Mouse (Mus musculus): Measurements from ENCODE around the gene Mrvi1. TPM values are rescaled to one million over a fixed set of nuclear protein-coding genes. Genes with fewer than 3 reads are reported as not detected.

The Mrvi1 gene
- total and polyA plus RNA-seq, 2 experiments from 2014 or later = 0.88 to 2.7 TPM

GRCm38 (mm10) chr7:110972796-110973195 is 9.5 kb downstream of the Mrvi1 start:
- Histone ChIP-seq H3K9me3 (ENCODE audit: low read length) (no peaks in the 10 kb centered on the region), H3K27me3 (ENCODE audit: insufficient read depth, low read length) (no peaks in the 10 kb centered on the region), H3K4me3 (ENCODE audit: low read depth, low read length) (no peak overlapping the region), H3K27ac (ENCODE audit: low read depth, low read length) (no peak overlapping the region), H3K4me1 (ENCODE audit: insufficient read depth, low read length) (no peaks in the 10 kb centered on the region), H3K4me2 (ENCODE audit: low read depth, low read length, poor library complexity, severe bottlenecking) (no peak overlapping the region), H3K9ac (replicated peaks; ENCODE audit: low read length, poor library complexity, severe bottlenecking) (no peak overlapping the region), H3K36me3 (ENCODE audit: insufficient read depth, low read length) (no peaks in the 10 kb centered on the region)
- no peak for DNase-seq (ENCODE audit: low spot score)
- TF ChIP-seq CTCF (IDR thresholded peaks at IDR 0.05) = no peak
- no peak for ATAC-seq (ENCODE audit: low FRiP score)
- WGBS = 86% methylated on average over 2 of the region's 2 CpGs

GRCm38 (mm10) chr7:110967373-110967772 is 14.9 kb downstream of the Mrvi1 start:
- no peak for ATAC-seq (ENCODE audit: low FRiP score)
- no peak overlapping the region for H3K4me3 ChIP-seq (ENCODE audit: low read depth, low read length)
- H3K27me3 ChIP-seq (ENCODE audit: insufficient read depth, low read length) = no peaks in the 10 kb centered on the region
- no peak overlapping the region for H3K9ac ChIP-seq (replicated peaks; ENCODE audit: low read length, poor library complexity, severe bottlenecking)
- no peak overlapping the region for H3K4me2 ChIP-seq (ENCODE audit: low read depth, low read length, poor library complexity, severe bottlenecking)
- H3K9me3 ChIP-seq (ENCODE audit: low read length) = no peaks in the 10 kb centered on the region
- no peak for TF ChIP-seq CTCF (IDR thresholded peaks at IDR 0.05)
- no peaks in the 10 kb centered on the region for H3K36me3 ChIP-seq (ENCODE audit: insufficient read depth, low read length)
- 82% methylated on average over 4 of the region's 4 CpGs for WGBS
- no peak for DNase-seq (ENCODE audit: low spot score)
- no peaks in the 10 kb centered on the region for H3K4me1 ChIP-seq (ENCODE audit: insufficient read depth, low read length)
- H3K27ac ChIP-seq (ENCODE audit: low read depth, low read length) = no peak overlapping the region

- H3K4me3 ChIP-seq (ENCODE audit: low read depth, low read length) = no peak overlapping the region
- no peak for TF ChIP-seq CTCF (IDR thresholded peaks at IDR 0.05)
- H3K36me3 ChIP-seq (ENCODE audit: insufficient read depth, low read length) = no peaks in the 10 kb centered on the region
- no peak overlapping the region for H3K4me2 ChIP-seq (ENCODE audit: low read depth, low read length, poor library complexity, severe bottlenecking)
- H3K9ac ChIP-seq (replicated peaks; ENCODE audit: low read length, poor library complexity, severe bottlenecking) = no peak overlapping the region
- no peaks in the 10 kb centered on the region for H3K4me1 ChIP-seq (ENCODE audit: insufficient read depth, low read length)
- H3K9me3 ChIP-seq (ENCODE audit: low read length) = no peaks in the 10 kb centered on the region
- no peak for DNase-seq (ENCODE audit: low spot score)
- no peaks in the 10 kb centered on the region for H3K27me3 ChIP-seq (ENCODE audit: insufficient read depth, low read length)
- WGBS = 88% methylated on average over 5 of the region's 5 CpGs
- ATAC-seq (ENCODE audit: low FRiP score) = no peak
- no peak overlapping the region for H3K27ac ChIP-seq (ENCODE audit: low read depth, low read length)
These were observed 15.4 kb downstream of the Mrvi1 start for GRCm38 (mm10) chr7:110966853-110967252.

GRCm38 (mm10) chr7:110965387-110965786 is 16.9 kb downstream of the Mrvi1 start:
- H3K36me3 ChIP-seq (ENCODE audit: insufficient read depth, low read length) = no peaks in the 10 kb centered on the region
- no peak for DNase-seq (ENCODE audit: low spot score)
- H3K27ac ChIP-seq (ENCODE audit: low read depth, low read length) = no peak overlapping the region
- H3K4me3 ChIP-seq (ENCODE audit: low read depth, low read length) = no peak overlapping the region
- 73% methylated on average over 3 of the region's 3 CpGs for WGBS
- ATAC-seq (ENCODE audit: low FRiP score) = no peak
- TF ChIP-seq CTCF (IDR thresholded peaks at IDR 0.05) = no peak
- H3K4me2 ChIP-seq (ENCODE audit: low read depth, low read length, poor library complexity, severe bottlenecking) = no peak overlapping the region
- no peaks in the 10 kb centered on the region for H3K9me3 ChIP-seq (ENCODE audit: low read length)
- H3K9ac ChIP-seq (replicated peaks; ENCODE audit: low read length, poor library complexity, severe bottlenecking) = no peak overlapping the region
- no peaks in the 10 kb centered on the region for H3K27me3 ChIP-seq (ENCODE audit: insufficient read depth, low read length)
- H3K4me1 ChIP-seq (ENCODE audit: insufficient read depth, low read length) = no peaks in the 10 kb centered on the region

GRCm38 (mm10) chr7:110963655-110963997 is 18.6 kb downstream of the Mrvi1 start:
- TF ChIP-seq CTCF (IDR thresholded peaks at IDR 0.05) = no peak
- H3K9ac ChIP-seq (replicated peaks; ENCODE audit: low read length, poor library complexity, severe bottlenecking) = no peak overlapping the region
- H3K9me3 ChIP-seq (ENCODE audit: low read length) = no peaks in the 10 kb centered on the region
- H3K4me1 ChIP-seq (ENCODE audit: insufficient read depth, low read length) = no peaks in the 10 kb centered on the region
- H3K36me3 ChIP-seq (ENCODE audit: insufficient read depth, low read length) = no peaks in the 10 kb centered on the region
- H3K4me3 ChIP-seq (ENCODE audit: low read depth, low read length) = no peak overlapping the region
- ATAC-seq (ENCODE audit: low FRiP score) (no peak), DNase-seq (ENCODE audit: low spot score) (no peak)
- no peak overlapping the region for H3K4me2 ChIP-seq (ENCODE audit: low read depth, low read length, poor library complexity, severe bottlenecking)
- no peaks in the 10 kb centered on the region for H3K27me3 ChIP-seq (ENCODE audit: insufficient read depth, low read length)
- WGBS = 79% methylated on average over 3 of the region's 3 CpGs
- no peak overlapping the region for H3K27ac ChIP-seq (ENCODE audit: low read depth, low read length)

GRCm38 (mm10) chr7:110962943-110963654 is 19.2 kb downstream of the Mrvi1 start:
- H3K9me3 ChIP-seq (ENCODE audit: low read length) = no peaks in the 10 kb centered on the region
- TF ChIP-seq CTCF (IDR thresholded peaks at IDR 0.05) = no peak
- H3K27ac ChIP-seq (ENCODE audit: low read depth, low read length) = no peak overlapping the region
- H3K9ac ChIP-seq (replicated peaks; ENCODE audit: low read length, poor library complexity, severe bottlenecking) = no peak overlapping the region
- no peak for DNase-seq (ENCODE audit: low spot score)
- H3K27me3 ChIP-seq (ENCODE audit: insufficient read depth, low read length) = no peaks in the 10 kb centered on the region
- H3K4me1 ChIP-seq (ENCODE audit: insufficient read depth, low read length) = no peaks in the 10 kb centered on the region
- no peaks in the 10 kb centered on the region for H3K36me3 ChIP-seq (ENCODE audit: insufficient read depth, low read length)
- H3K4me2 ChIP-seq (ENCODE audit: low read depth, low read length, poor library complexity, severe bottlenecking) = no peak overlapping the region
- no peak overlapping the region for H3K4me3 ChIP-seq (ENCODE audit: low read depth, low read length)
- WGBS = 48% methylated on average over 9 of the region's 9 CpGs
- no peak for ATAC-seq (ENCODE audit: low FRiP score)

Data from midbrain, postnatal 0 days (tissue).